Mouse (Mus musculus) adrenal gland, adult 8-10 months (tissue): ENCODE data around the gene Trak2. TPM values are rescaled to one million over a fixed set of nuclear protein-coding genes. Genes with fewer than 3 reads are reported as not detected.
"Not testable (repeated sequence)": the region's sequence is repeated elsewhere in the genome, so short reads cannot be mapped to it uniquely, and the experiment has no call there.

Experiments used
- DNase-seq: peaks from one replicate; pipeline ENCODE4 v3.0.0; 2022
- total RNA-seq, 4 experiments: library from RNA; stranded (reverse); gene quantifications; 2 replicates each; pipeline ENCODE4 v1.2.4; 2022

Gene Trak2
- total RNA-seq, 4 experiments from 2014 or later, result 53.2 to 85.3 (median 66.5) TPM

DNA sequence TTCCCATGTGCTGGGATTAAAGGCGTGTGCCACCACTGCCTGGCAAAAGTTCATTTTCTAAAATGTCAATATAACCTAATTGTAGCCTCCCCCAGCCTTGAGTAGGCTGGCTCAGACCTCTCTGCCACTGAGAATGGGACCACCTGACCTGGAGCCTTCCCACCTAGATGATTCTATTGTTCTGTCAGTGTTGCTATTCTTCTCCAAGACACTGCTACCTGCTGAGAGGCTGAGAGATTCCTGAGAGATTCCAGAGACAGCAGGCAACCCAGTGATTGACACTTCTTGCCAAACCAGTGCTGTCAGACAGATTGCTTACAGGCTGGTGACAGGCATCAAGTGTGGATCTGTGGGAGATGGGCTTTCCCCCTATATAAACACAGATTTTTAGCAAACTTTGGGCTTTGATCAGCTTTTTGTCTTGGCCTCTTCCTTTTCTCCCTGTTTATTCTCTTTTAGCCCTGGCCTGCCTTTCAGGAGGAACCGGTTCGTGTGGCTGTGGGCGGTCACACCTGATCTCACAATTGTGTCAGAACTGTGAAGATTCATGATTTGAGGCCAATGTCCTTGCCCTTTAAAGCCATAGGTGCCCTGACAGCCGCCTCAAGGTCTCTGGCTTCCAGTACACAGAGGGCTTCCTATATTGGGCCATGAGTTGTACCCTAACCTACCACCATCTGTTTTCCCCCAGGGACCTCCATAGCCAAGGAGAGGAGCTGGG, 83.2 kb downstream of the Trak2 start:
- DNase-seq, result no peak

DNA sequence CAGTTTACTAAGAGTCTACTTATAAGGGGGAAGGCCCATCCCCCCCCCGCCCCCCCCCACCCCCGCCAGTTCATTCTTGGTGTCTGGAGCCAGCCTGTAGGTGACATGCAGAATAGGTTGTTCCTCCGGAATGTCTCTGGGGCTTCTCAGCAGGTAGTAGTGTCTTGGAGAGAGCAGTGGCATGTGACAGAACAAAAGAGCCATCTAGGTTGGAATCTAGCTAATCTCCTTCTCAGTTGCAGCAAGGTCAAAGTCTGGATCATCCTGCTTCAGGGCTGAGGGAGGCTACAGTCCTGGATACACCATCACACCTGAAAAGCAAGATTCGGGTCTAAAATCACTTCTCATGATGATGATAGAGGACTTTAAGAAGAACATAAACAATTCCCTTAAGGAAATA, 87.6 kb downstream of the Trak2 start:
- no peak for DNase-seq

DNA sequence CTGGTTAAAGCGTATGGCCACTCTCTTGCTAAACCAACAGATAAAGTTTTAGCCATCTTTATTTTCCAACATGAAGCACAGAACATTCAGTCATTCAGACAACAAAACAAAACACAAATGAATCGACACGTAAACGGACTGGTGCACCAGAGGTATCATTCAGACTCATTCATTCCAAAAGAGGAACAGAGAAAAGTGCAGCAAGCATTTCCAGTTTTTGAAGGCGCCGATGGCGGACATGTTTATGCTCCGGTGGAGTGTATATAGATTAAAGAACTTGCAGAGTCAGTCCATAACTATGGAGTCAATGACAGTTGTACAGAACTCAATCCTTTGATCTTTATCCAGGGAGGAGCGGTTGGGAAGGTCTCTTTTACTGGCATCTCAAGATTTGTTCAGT, 90.0 kb downstream of the Trak2 start:
- DNase-seq, result not testable (repeated sequence)

DNA sequence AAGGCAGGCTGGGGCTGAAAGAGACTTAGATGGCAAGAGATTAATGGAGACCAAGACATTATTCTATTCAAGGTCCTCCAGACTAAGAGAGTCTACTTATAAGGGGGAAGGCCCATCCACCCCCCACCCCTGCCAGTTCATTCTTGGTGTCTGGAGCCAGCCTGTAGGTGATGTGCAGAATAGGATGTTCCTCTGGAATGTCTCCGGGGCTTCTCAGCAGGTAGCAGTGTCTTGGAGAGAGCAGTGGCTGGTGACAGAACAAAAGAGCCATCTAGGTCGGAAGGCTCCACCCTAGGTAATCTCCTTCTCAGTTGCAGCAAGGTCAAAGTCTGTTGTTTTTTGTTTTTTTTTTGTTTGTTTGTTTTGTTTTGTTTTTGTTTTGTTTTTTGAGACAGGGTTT, 93.9 kb downstream of the Trak2 start:
- not testable (repeated sequence) for DNase-seq

DNA sequence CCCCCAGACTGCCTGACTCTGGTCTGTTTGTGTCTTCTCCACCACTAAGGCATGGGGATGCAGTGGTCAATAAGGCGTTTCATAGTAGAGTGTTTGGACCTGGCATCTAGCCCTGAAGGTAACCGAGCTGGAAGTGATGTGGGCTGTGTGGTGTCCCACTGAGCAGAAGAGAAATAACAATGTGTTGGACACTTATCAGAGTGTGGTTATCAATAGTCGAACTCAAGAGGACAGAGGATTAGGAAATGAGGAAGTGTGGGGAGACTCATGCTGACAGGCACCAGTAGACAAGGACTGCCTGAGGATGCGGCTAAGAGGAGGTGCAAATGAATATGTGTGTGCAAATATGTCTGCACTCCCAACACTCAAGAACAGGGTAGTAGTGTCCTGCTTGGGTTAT, 96.7 kb downstream of the Trak2 start:
- DNase-seq, result not testable (repeated sequence)

DNA sequence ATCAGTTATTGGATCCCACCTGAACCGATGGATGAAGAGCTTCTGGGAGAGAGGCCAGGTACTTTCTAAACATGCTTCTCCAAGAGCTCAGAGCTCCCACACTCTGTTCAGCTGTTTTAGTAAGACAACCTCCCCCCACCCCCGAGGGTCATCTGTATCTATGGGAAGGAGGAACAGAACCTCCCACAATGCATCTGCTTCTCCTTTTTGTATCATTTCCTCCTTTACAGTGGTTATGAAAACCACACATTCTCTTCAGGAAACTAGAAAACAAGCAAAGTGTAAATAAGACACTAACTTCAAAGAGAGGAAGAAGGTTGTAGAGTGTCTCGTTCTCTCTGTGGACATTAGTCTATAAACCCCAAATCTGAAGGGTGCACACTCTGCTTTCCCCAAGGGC, 112.6 kb downstream of the Trak2 start:
- DNase-seq, result not testable (repeated sequence)

DNA sequence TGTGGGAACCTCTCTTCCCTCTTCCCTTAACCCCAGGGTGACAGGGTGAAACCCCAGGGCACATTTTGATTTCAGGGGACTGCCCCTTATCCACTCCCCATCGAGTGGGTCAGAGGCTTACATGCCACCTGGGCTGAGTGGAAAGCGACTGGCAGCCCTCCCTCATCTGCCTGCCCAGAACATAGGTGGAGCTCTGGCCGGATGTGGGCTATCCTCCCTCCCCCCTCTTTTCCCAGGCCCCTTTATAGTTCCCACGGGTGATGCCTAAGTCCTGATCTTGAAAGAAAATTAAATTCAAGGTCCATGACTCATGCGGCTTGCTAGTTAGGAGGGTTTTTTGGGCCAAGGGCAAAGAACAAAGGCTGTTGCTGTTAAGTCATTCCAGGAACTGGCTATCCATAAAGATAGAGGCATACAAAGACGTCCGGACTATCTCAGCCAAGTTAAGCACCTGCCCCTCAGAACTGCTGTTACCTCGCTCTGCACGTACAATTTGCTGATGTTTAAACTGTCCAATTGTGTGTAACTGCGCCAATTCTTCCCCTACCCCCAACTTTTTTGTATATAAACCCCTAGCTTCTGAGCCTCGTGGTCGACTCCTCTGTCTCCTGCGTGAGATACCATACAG, 113.4 kb downstream of the Trak2 start:
- peak; percentile 77 for DNase-seq

DNA sequence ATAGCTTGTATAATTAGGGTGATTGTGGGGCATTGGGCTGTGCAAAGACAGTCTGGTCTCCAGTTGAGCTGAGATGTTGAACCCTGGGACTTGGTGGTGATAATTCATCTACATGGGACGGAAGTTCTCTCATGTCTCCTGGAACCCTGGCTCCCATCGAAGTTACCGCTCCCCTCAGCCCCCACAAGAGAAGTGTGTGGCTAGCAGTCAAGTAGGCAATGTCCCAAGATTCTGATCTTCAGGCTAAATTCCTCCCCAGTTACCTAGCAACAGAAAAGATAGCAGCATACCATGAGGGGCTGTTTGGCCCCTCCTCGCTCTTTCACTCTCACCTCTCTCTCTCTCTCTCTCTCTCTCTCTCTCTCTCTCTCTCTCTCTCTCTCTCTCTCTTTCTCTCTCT, 114.1 kb downstream of the Trak2 start:
- not testable (repeated sequence) for DNase-seq

DNA sequence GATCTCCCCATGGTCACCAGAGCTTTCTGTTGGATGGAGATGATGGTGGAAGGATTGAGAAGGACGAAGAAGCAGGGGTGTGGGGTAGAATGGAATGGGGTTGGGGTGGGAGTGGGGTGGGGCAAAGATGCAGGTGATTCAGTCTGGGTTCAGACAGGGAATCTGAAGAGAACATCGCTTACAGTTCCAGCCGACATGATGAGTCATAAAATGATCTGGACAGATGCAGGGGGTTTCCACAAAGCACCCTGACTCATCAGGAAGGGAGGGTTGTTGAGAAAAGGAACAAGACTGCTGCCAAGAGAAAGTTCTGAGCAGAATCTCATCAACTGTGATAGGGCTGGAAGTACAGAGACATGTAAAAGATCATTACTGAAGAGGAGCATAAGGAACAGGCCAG, 116.4 kb downstream of the Trak2 start:
- peak; percentile 21 for DNase-seq

Other genes starting within 250 kb of the Trak2 start
- gene Casp8, start 178.1 kb downstream of the Trak2 start, total RNA-seq, result 10 to 100 TPM; 20.2 to 29.9 (median 22.8) TPM
- gene Stradb, start 92 bp upstream of the Trak2 start, total RNA-seq, result 10 to 100 TPM; 25.7 to 39.8 (median 34.8) TPM
- gene C2cd6, start 121.5 kb upstream of the Trak2 start, total RNA-seq, result not detected
- 10 to 100 TPM; 19.4 to 32.7 (median 26.3) TPM for gene Tmem237, start 147.0 kb upstream of the Trak2 start, total RNA-seq
- gene Mpp4, start 190.0 kb upstream of the Trak2 start, total RNA-seq, result under 1 TPM in 3 of 4 experiments, not detected in 1; 0.15 to 0.38 (median 0.24) TPM